Mouse (Mus musculus) heart, embryonic 14.5 days (tissue): Measurements from ENCODE around the gene Pgpep1. TPM values are rescaled to one million over a fixed set of nuclear protein-coding genes. Genes with fewer than 3 reads are reported as not detected.
A peak's percentile ranks its signal among the peaks of the same experiment; 100 is the strongest.

Experiments used
- ATAC-seq: fragments of 200-750 bp; cut with Nextera tagmentation; 2 replicates; pipeline ENCODE4 v1.8.0; 2017; ENCODE audit warnings: low read depth, moderate TSS enrichment; ENCODE audit not compliant: insufficient number of reproducible peaks, insufficient read depth, low FRiP score
- H3K27ac ChIP-seq, 2 experiments: fragments of 200-500 bp in 1 of 2; fragments of 300-500 bp in 1 of 2; sonication (generic) in 1 of 2; replicated peaks in 1 of 2; 2 replicates each; pipeline ENCODE4 v1.5.1; 2012 to 2014; ENCODE audit warnings: low read depth in 2 of 2, low read length in 2 of 2, control low read depth in 1 of 2, mild to moderate bottlenecking in 1 of 2, mixed read lengths in 1 of 2; ENCODE audit not compliant: control insufficient read depth in 1 of 2, insufficient read depth in 1 of 2
- H3K27me3 ChIP-seq: fragments of 300-500 bp; sonication (generic); 2 replicates; pipeline ENCODE4 v1.6.1; 2014; ENCODE audit warnings: mild to moderate bottlenecking, low read length, control low read depth; ENCODE audit not compliant: control insufficient read depth, insufficient read depth
- H3K36me3 ChIP-seq: fragments of 300-500 bp; sonication (generic); 2 replicates; pipeline ENCODE4 v1.6.1; 2014; ENCODE audit warnings: mild to moderate bottlenecking, control low read depth, low read length, mixed read lengths; ENCODE audit not compliant: control insufficient read depth, insufficient read depth
- H3K4me1 ChIP-seq, 2 experiments: fragments of 200-500 bp in 1 of 2; fragments of 300-500 bp in 1 of 2; sonication (generic) in 1 of 2; 2 replicates each; pipeline ENCODE4 v1.6.1; 2012 to 2014; ENCODE audit warnings: low read length in 2 of 2, control low read depth in 1 of 2, mixed read lengths in 1 of 2; ENCODE audit not compliant: control insufficient read depth in 2 of 2, insufficient read depth in 2 of 2
- H3K4me2 ChIP-seq: fragments of 300-500 bp; sonication (generic); 2 replicates; pipeline ENCODE4 v1.6.1; 2014; ENCODE audit warnings: mild to moderate bottlenecking, low read length
- H3K4me3 ChIP-seq, 2 experiments: fragments of 200-500 bp in 1 of 2; fragments of 300-500 bp in 1 of 2; sonication (generic) in 1 of 2; 2 replicates each; pipeline ENCODE4 v1.5.1; 2012 to 2014; ENCODE audit warnings: low read length in 2 of 2, mild to moderate bottlenecking in 2 of 2, control low read depth in 1 of 2, low read depth in 1 of 2, moderate library complexity in 1 of 2; ENCODE audit not compliant: control insufficient read depth in 1 of 2, insufficient read depth in 1 of 2
- H3K9ac ChIP-seq: fragments of 300-500 bp; sonication (generic); 2 replicates; pipeline ENCODE4 v1.6.1; 2014; ENCODE audit warnings: mild to moderate bottlenecking, low read length
- H3K9me3 ChIP-seq: fragments of 300-500 bp; sonication (generic); 2 replicates; pipeline ENCODE4 v1.6.1; 2016; ENCODE audit warnings: low read length, control low read depth; ENCODE audit not compliant: control insufficient read depth
- WGBS: fragments of 180-500 bp; shearing (Covaris S2); extraction: QIAGEN DNeasy Blood & Tissue Kit; methylation state at CpG from one replicate; pipeline ENCODE4 v1.1.7; 2014; 5-methylcytosine and 5-hydroxymethylcytosine counted together
- polyA plus RNA-seq: library from polyadenylated mRNA; unstranded; fragments of >200 nt; fragmentation: Nextera tagmentation; extraction: Ambion mirVana; gene quantifications from 2 replicates; pipeline ENCODE4 v1.2.1, GENCODE M21; 2014

Pgpep1 gene
- polyA plus RNA-seq, 1 experiment from 2014 or later, result 46.6 TPM

- Histone ChIP-seq H3K4me1 (peaks cover 19 to 33% of the 10 kb centered on the region in 2 experiments), H3K4me2 (peak overlapping the region; percentile 99; the same call in 1 of the 2 replicates), H3K27ac (no peak overlapping the region; a peak in 1 of 4 replicates), H3K9ac (no peak overlapping the region), H3K36me3 (peaks cover 13% of the 10 kb centered on the region), H3K27me3 (no peaks in the 10 kb centered on the region), H3K4me3 (no peak overlapping the region), H3K9me3 (no peaks in the 10 kb centered on the region)
- WGBS, result 86% methylated on average over 9 of the region's 9 CpGs
- ATAC-seq, result no peak
Observed at GRCm38 (mm10) chr8:70605871-70606779, 54.1 kb downstream of the Pgpep1 start.

GRCm38 (mm10) chr8:70604558-70604957, 55.6 kb downstream of the Pgpep1 start:
- Histone ChIP-seq H3K9me3 (no peaks in the 10 kb centered on the region), H3K4me2 (no peak overlapping the region), H3K4me3 (no peak overlapping the region), H3K9ac (no peak overlapping the region), H3K4me1 (peaks cover 21 to 35% of the 10 kb centered on the region in 2 experiments), H3K27me3 (no peaks in the 10 kb centered on the region), H3K36me3 (peaks cover 17% of the 10 kb centered on the region), H3K27ac (no peak overlapping the region)
- 85% methylated on average over 7 of the region's 7 CpGs for WGBS
- no peak for ATAC-seq

GRCm38 (mm10) chr8:70602139-70602811, 57.9 kb downstream of the Pgpep1 start:
- WGBS, result 93% methylated on average over 13 of the region's 13 CpGs
- Histone ChIP-seq H3K9ac (no peak overlapping the region), H3K4me3 (no peak overlapping the region), H3K27ac (no peak overlapping the region), H3K36me3 (peaks cover 21% of the 10 kb centered on the region), H3K9me3 (no peaks in the 10 kb centered on the region), H3K4me2 (no peak overlapping the region), H3K27me3 (no peaks in the 10 kb centered on the region), H3K4me1 (peaks cover 16 to 41% of the 10 kb centered on the region in 2 experiments)
- no peak for ATAC-seq

- Histone ChIP-seq H3K4me3 (peak overlapping the region in 1 of 2 experiments; percentile 16; a peak in 1 of 4 replicates), H3K4me2 (peak overlapping the region; percentile 59), H3K27ac (peak overlapping the region in 1 of 2 experiments; percentile 69; a peak in 2 of 4 replicates), H3K9me3 (no peaks in the 10 kb centered on the region), H3K4me1 (peaks cover 17 to 42% of the 10 kb centered on the region in 2 experiments), H3K9ac (peak overlapping the region; percentile 34; the same call in 1 of the 2 replicates), H3K27me3 (no peaks in the 10 kb centered on the region), H3K36me3 (peaks cover 31% of the 10 kb centered on the region)
- WGBS, result 2% methylated on average over 26 of the region's 26 CpGs
- 0 out of 2 replicates have a peak, but pooled peaks have one; percentile 4 for ATAC-seq
Observed at GRCm38 (mm10) chr8:70601271-70601649, 58.9 kb downstream of the Pgpep1 start.

- Histone ChIP-seq H3K9ac (peak overlapping the region; percentile 34; the same call in 1 of the 2 replicates), H3K9me3 (no peaks in the 10 kb centered on the region), H3K27me3 (no peaks in the 10 kb centered on the region), H3K4me1 (peaks cover 17 to 43% of the 10 kb centered on the region in 2 experiments), H3K36me3 (peaks cover 37% of the 10 kb centered on the region), H3K27ac (peak overlapping the region in 1 of 2 experiments; percentile 69; a peak in 2 of 4 replicates), H3K4me3 (peak overlapping the region in 1 of 2 experiments; percentile 16; a peak in 1 of 4 replicates), H3K4me2 (peak overlapping the region; percentile 59)
- 25% methylated on average over 9 of the region's 10 CpGs for WGBS
- ATAC-seq, result no peak
Observed at GRCm38 (mm10) chr8:70600473-70601270, 59.5 kb downstream of the Pgpep1 start.

- WGBS, result 86% methylated on average over 11 of the region's 12 CpGs
Observed at GRCm38 (mm10) chr8:70599507-70600290, 60.5 kb downstream of the Pgpep1 start.

More at GRCm38 (mm10) chr8:70599507-70600290, 60.5 kb downstream of the Pgpep1 start:
- H3K36me3 ChIP-seq, result peaks cover 40% of the 10 kb centered on the region
- no peak overlapping the region for H3K27ac ChIP-seq
- H3K4me3 ChIP-seq, result no peak overlapping the region
- ATAC-seq, result no peak
- no peak overlapping the region for H3K4me2 ChIP-seq
- peaks cover 24 to 49% of the 10 kb centered on the region in 2 experiments for H3K4me1 ChIP-seq
- H3K9me3 ChIP-seq, result no peaks in the 10 kb centered on the region
- no peaks in the 10 kb centered on the region for H3K27me3 ChIP-seq
- H3K9ac ChIP-seq, result no peak overlapping the region
